Mouse (Mus musculus): ENCODE measurements at regions not wholly inside any gene's neighbourhood (a gene's known extent, or its start where the extent isn't known, plus 50 kb on each side); places are given as distances from the start of the nearest gene placed in this dataset.
"Not testable (repeated sequence)": the region's sequence is repeated elsewhere in the genome, so short reads cannot be mapped to it uniquely, and the experiment has no call there.

- 89% methylated on average over 4 of the region's 4 CpGs for WGBS
- DNase-seq = no peak
- no peaks in the 10 kb centered on the region for H3K4me1 ChIP-seq (replicated peaks; ENCODE audit: control insufficient read depth, insufficient read depth, low read length)
- no peaks in the 10 kb centered on the region for H3K36me3 ChIP-seq (ENCODE audit: control insufficient read depth, insufficient read depth, low read length)
- no peak overlapping the region for H3K4me3 ChIP-seq (ENCODE audit: control insufficient read depth, insufficient read depth, low read length)
- TF ChIP-seq CTCF (IDR thresholded peaks at IDR 0.05; ENCODE audit: borderline replicate concordance, control insufficient read depth, extremely low read depth, insufficient read depth, low read length, poor library complexity) (no peak), POLR2A (IDR thresholded peaks at IDR 0.05; ENCODE audit: control insufficient read depth, extremely low read depth, insufficient read depth, low read length, poor library complexity) (no peak)
- H3K27ac ChIP-seq (ENCODE audit: control insufficient read depth, insufficient read depth, low read length) = no peak overlapping the region
- no peaks in the 10 kb centered on the region for H3K27me3 ChIP-seq (ENCODE audit: control insufficient read depth, insufficient read depth, low read length)
These were observed 114.8 kb downstream of the Galc start for GRCm38 (mm10) chr12:98144464-98144863.

GRCm38 (mm10) chr12:98143170-98143569 is 116.1 kb downstream of the Galc start:
- H3K36me3 ChIP-seq (ENCODE audit: control insufficient read depth, insufficient read depth, low read length) = no peaks in the 10 kb centered on the region
- TF ChIP-seq CTCF (IDR thresholded peaks at IDR 0.05; ENCODE audit: borderline replicate concordance, control insufficient read depth, extremely low read depth, insufficient read depth, low read length, poor library complexity) (no peak), POLR2A (IDR thresholded peaks at IDR 0.05; ENCODE audit: control insufficient read depth, extremely low read depth, insufficient read depth, low read length, poor library complexity) (no peak)
- DNase-seq = no peak
- H3K4me3 ChIP-seq (ENCODE audit: control insufficient read depth, insufficient read depth, low read length) = no peak overlapping the region
- no peaks in the 10 kb centered on the region for H3K27me3 ChIP-seq (ENCODE audit: control insufficient read depth, insufficient read depth, low read length)
- WGBS = 89% methylated on average over 1 of the region's 1 CpGs
- H3K27ac ChIP-seq (ENCODE audit: control insufficient read depth, insufficient read depth, low read length) = no peak overlapping the region
- H3K4me1 ChIP-seq (replicated peaks; ENCODE audit: control insufficient read depth, insufficient read depth, low read length) = no peaks in the 10 kb centered on the region

- not testable (repeated sequence) for H3K4me1 ChIP-seq (replicated peaks; ENCODE audit: control insufficient read depth, insufficient read depth, low read length); H3K27me3 ChIP-seq (ENCODE audit: control insufficient read depth, insufficient read depth, low read length); H3K4me3 ChIP-seq (ENCODE audit: control insufficient read depth, insufficient read depth, low read length); H3K27ac ChIP-seq (ENCODE audit: control insufficient read depth, insufficient read depth, low read length); H3K36me3 ChIP-seq (ENCODE audit: control insufficient read depth, insufficient read depth, low read length); DNase-seq
- WGBS = 90% methylated on average over 3 of the region's 3 CpGs
These were observed 119.4 kb downstream of the Galc start for GRCm38 (mm10) chr12:98139906-98140305.

- Histone ChIP-seq H3K4me1 (replicated peaks; ENCODE audit: control insufficient read depth, insufficient read depth, low read length) (no peaks in the 10 kb centered on the region), H3K27me3 (ENCODE audit: control insufficient read depth, insufficient read depth, low read length) (no peaks in the 10 kb centered on the region), H3K36me3 (ENCODE audit: control insufficient read depth, insufficient read depth, low read length) (no peaks in the 10 kb centered on the region), H3K27ac (ENCODE audit: control insufficient read depth, insufficient read depth, low read length) (no peak overlapping the region), H3K4me3 (ENCODE audit: control insufficient read depth, insufficient read depth, low read length) (no peak overlapping the region)
- no peak for TF ChIP-seq CTCF (IDR thresholded peaks at IDR 0.05; ENCODE audit: borderline replicate concordance, control insufficient read depth, extremely low read depth, insufficient read depth, low read length, poor library complexity)
- TF ChIP-seq POLR2A (IDR thresholded peaks at IDR 0.05; ENCODE audit: control insufficient read depth, extremely low read depth, insufficient read depth, low read length, poor library complexity) = no peak
- DNase-seq = no peak
- 81% methylated on average over 5 of the region's 5 CpGs for WGBS
These were observed 128.0 kb downstream of the Galc start for GRCm38 (mm10) chr12:98131276-98131675.

- TF ChIP-seq POLR2A (IDR thresholded peaks at IDR 0.05; ENCODE audit: control insufficient read depth, extremely low read depth, insufficient read depth, low read length, poor library complexity) (no peak), CTCF (IDR thresholded peaks at IDR 0.05; ENCODE audit: borderline replicate concordance, control insufficient read depth, extremely low read depth, insufficient read depth, low read length, poor library complexity) (no peak)
- no peaks in the 10 kb centered on the region for H3K4me1 ChIP-seq (replicated peaks; ENCODE audit: control insufficient read depth, insufficient read depth, low read length)
- no peak overlapping the region for H3K27ac ChIP-seq (ENCODE audit: control insufficient read depth, insufficient read depth, low read length)
- DNase-seq = no peak
- no peaks in the 10 kb centered on the region for H3K27me3 ChIP-seq (ENCODE audit: control insufficient read depth, insufficient read depth, low read length)
- H3K4me3 ChIP-seq (ENCODE audit: control insufficient read depth, insufficient read depth, low read length) = no peak overlapping the region
- WGBS = 86% methylated on average over 3 of the region's 3 CpGs
- no peaks in the 10 kb centered on the region for H3K36me3 ChIP-seq (ENCODE audit: control insufficient read depth, insufficient read depth, low read length)
These were observed 135.7 kb downstream of the Galc start for GRCm38 (mm10) chr12:98123541-98123940.

GRCm38 (mm10) chr12:98108039-98108438 is 151.2 kb downstream of the Galc start:
- Histone ChIP-seq H3K4me1 (replicated peaks; ENCODE audit: control insufficient read depth, insufficient read depth, low read length) (no peaks in the 10 kb centered on the region), H3K4me3 (ENCODE audit: control insufficient read depth, insufficient read depth, low read length) (no peak overlapping the region), H3K27me3 (ENCODE audit: control insufficient read depth, insufficient read depth, low read length) (no peaks in the 10 kb centered on the region), H3K36me3 (ENCODE audit: control insufficient read depth, insufficient read depth, low read length) (no peaks in the 10 kb centered on the region), H3K27ac (ENCODE audit: control insufficient read depth, insufficient read depth, low read length) (no peak overlapping the region)
- 87% methylated on average over 9 of the region's 9 CpGs for WGBS
- TF ChIP-seq CTCF (IDR thresholded peaks at IDR 0.05; ENCODE audit: borderline replicate concordance, control insufficient read depth, extremely low read depth, insufficient read depth, low read length, poor library complexity) (no peak), POLR2A (IDR thresholded peaks at IDR 0.05; ENCODE audit: control insufficient read depth, extremely low read depth, insufficient read depth, low read length, poor library complexity) (no peak)
- no peak for DNase-seq

GRCm38 (mm10) chr12:98106789-98107684 is 152.2 kb downstream of the Galc start:
- no peak for DNase-seq
- no peaks in the 10 kb centered on the region for H3K4me1 ChIP-seq (replicated peaks; ENCODE audit: control insufficient read depth, insufficient read depth, low read length)
- H3K27me3 ChIP-seq (ENCODE audit: control insufficient read depth, insufficient read depth, low read length) = no peaks in the 10 kb centered on the region
- no peak overlapping the region for H3K4me3 ChIP-seq (ENCODE audit: control insufficient read depth, insufficient read depth, low read length)
- WGBS = 61% methylated on average over 10 of the region's 10 CpGs
- no peak overlapping the region for H3K27ac ChIP-seq (ENCODE audit: control insufficient read depth, insufficient read depth, low read length)
- H3K36me3 ChIP-seq (ENCODE audit: control insufficient read depth, insufficient read depth, low read length) = no peaks in the 10 kb centered on the region
- TF ChIP-seq POLR2A (IDR thresholded peaks at IDR 0.05; ENCODE audit: control insufficient read depth, extremely low read depth, insufficient read depth, low read length, poor library complexity) (no peak), CTCF (IDR thresholded peaks at IDR 0.05; ENCODE audit: borderline replicate concordance, control insufficient read depth, extremely low read depth, insufficient read depth, low read length, poor library complexity) (no peak)

All from thymus, adult 2 months (tissue).